Mouse (Mus musculus) gastrocnemius, postnatal 10 days (tissue): ENCODE results near the gene Aspg. TPM values are rescaled to one million over a fixed set of nuclear protein-coding genes. Genes with fewer than 3 reads are reported as not detected.

ENCODE experiments used
- DNase-seq: peaks from one replicate; pipeline ENCODE4 v3.0.0; 2021; ENCODE audit warnings: mixed read lengths
- total RNA-seq, 2 experiments: library from RNA; stranded (reverse); gene quantifications; 2 replicates each; pipeline ENCODE4 v1.2.3; 2021

Aspg gene
- total RNA-seq, 2 experiments from 2014 or later, result 0.38 TPM; not detected in 1

- peak; percentile 90 for DNase-seq
Measured at GRCm38 (mm10) chr12:112113710-112114109, 7.2 kb downstream of the Aspg start.

- no peak for DNase-seq
Measured at GRCm38 (mm10) chr12:112117006-112117405, 10.5 kb downstream of the Aspg start.

GRCm38 (mm10) chr12:112117649-112118048, 11.2 kb downstream of the Aspg start:
- DNase-seq, result no peak

- no peak for DNase-seq
Measured at GRCm38 (mm10) chr12:112121188-112121587, 14.7 kb downstream of the Aspg start.

- no peak for DNase-seq
Measured at GRCm38 (mm10) chr12:112125903-112126302, 19.4 kb downstream of the Aspg start.

GRCm38 (mm10) chr12:112126931-112127635, 20.6 kb downstream of the Aspg start:
- no peak for DNase-seq

- DNase-seq, result no peak
Measured at GRCm38 (mm10) chr12:112128526-112128925, 22.0 kb downstream of the Aspg start.

- DNase-seq, result no peak
Measured at GRCm38 (mm10) chr12:112129300-112129856, 22.9 kb downstream of the Aspg start.

- peak; percentile 54 for DNase-seq
Measured at GRCm38 (mm10) chr12:112130161-112130860, 23.8 kb downstream of the Aspg start.

- no peak for DNase-seq
Measured at GRCm38 (mm10) chr12:112130957-112131356, 24.5 kb downstream of the Aspg start.

- peak; percentile 54 for DNase-seq
Measured at GRCm38 (mm10) chr12:112140231-112140630, 33.8 kb downstream of the Aspg start.

GRCm38 (mm10) chr12:112140745-112141144, 34.3 kb downstream of the Aspg start:
- no peak for DNase-seq

- DNase-seq, result peak; percentile 60
Measured at GRCm38 (mm10) chr12:112141300-112141699, 34.8 kb downstream of the Aspg start.

GRCm38 (mm10) chr12:112143116-112143832, 36.8 kb downstream of the Aspg start:
- DNase-seq, result no peak

GRCm38 (mm10) chr12:112143833-112144201, 37.3 kb downstream of the Aspg start:
- DNase-seq, result no peak

GRCm38 (mm10) chr12:112144377-112145115, 38.1 kb downstream of the Aspg start:
- no peak for DNase-seq

- peak; percentile 89 for DNase-seq
Measured at GRCm38 (mm10) chr12:112145211-112145874, 38.9 kb downstream of the Aspg start.

- DNase-seq, result peak; percentile 59
Measured at GRCm38 (mm10) chr12:112145875-112146651, 39.6 kb downstream of the Aspg start, which contains the start of gene Kif26a. Gene Kif26a (plus strand): TSS chr12:112146208.

GRCm38 (mm10) chr12:112147365-112147764, 40.9 kb downstream of the Aspg start:
- no peak for DNase-seq

- DNase-seq, result no peak
Measured at GRCm38 (mm10) chr12:112150011-112150410, 43.5 kb downstream of the Aspg start.
